Mouse (Mus musculus) liver, embryonic 12.5 days (tissue): Measurements from ENCODE around the gene Tenm3. TPM values are rescaled to one million over a fixed set of nuclear protein-coding genes. Genes with fewer than 3 reads are reported as not detected.

Experiments used
- ATAC-seq: fragments of 200-750 bp; cut with Nextera tagmentation; 2 replicates; pipeline ENCODE4 v1.8.0; 2017; ENCODE audit warnings: moderate number of reproducible peaks, mild to moderate bottlenecking, moderate library complexity
- H3K27ac ChIP-seq: fragments of 300-500 bp; sonication (generic); 2 replicates; pipeline ENCODE4 v1.5.1; 2016; ENCODE audit warnings: mild to moderate bottlenecking
- H3K27me3 ChIP-seq: fragments of 300-500 bp; sonication (generic); replicated peaks from 2 replicates; pipeline ENCODE4 v1.6.1; 2016; ENCODE audit warnings: mild to moderate bottlenecking, moderate library complexity
- H3K36me3 ChIP-seq: fragments of 300-500 bp; sonication (generic); 2 replicates; pipeline ENCODE4 v1.6.1; 2016; ENCODE audit warnings: mild to moderate bottlenecking, moderate library complexity
- H3K4me1 ChIP-seq: fragments of 300-500 bp; sonication (generic); 2 replicates; pipeline ENCODE4 v1.6.1; 2016
- H3K4me2 ChIP-seq: fragments of 300-500 bp; sonication (generic); 2 replicates; pipeline ENCODE4 v1.6.1; 2016; ENCODE audit warnings: mild to moderate bottlenecking, moderate library complexity
- H3K4me3 ChIP-seq: fragments of 300-500 bp; sonication (generic); 2 replicates; pipeline ENCODE4 v1.5.1; 2016; ENCODE audit warnings: mild to moderate bottlenecking, moderate library complexity
- H3K9ac ChIP-seq: fragments of 300-500 bp; sonication (generic); 2 replicates; pipeline ENCODE4 v1.6.1; 2016; ENCODE audit warnings: mild to moderate bottlenecking, moderate library complexity
- H3K9me3 ChIP-seq: fragments of 300-500 bp; sonication (generic); replicated peaks from 2 replicates; pipeline ENCODE4 v1.6.1; 2016; ENCODE audit warnings: mild to moderate bottlenecking, moderate library complexity
- WGBS: fragments of 180-500 bp; shearing (Covaris S2); methylation state at CpG from one replicate; pipeline ENCODE4 v1.1.7; 2016; ENCODE audit not compliant: insufficient replicate concordance; 5-methylcytosine and 5-hydroxymethylcytosine counted together
- polyA plus RNA-seq: library from polyadenylated mRNA; unstranded; fragments of >200 nt; fragmentation: Nextera tagmentation; extraction: Ambion mirVana; gene quantifications from 2 replicates; pipeline ENCODE4 v1.2.1, GENCODE M21; 2016

The Tenm3 gene
- polyA plus RNA-seq, 1 experiment from 2014 or later: 5.3 TPM

DNA sequence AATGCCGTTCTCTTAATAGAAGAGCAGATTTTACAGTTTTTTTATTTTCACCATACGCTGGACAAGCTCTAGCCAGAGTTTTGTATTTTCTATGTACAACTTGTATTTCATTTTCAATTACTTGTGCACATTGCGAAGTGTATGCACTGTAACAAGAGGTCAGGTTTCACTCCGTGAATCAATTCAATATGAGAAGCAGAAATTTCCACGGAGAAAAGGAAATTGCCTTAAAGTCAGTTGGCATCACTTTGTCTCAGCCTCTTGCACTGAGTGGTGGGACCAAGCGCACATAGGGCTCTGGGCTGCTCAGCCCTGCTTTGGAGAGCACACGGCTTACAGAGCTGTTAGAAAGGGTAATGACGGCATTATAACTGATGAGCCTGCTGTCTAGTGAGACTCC lies 41.5 kb downstream of the Tenm3 start:
- H3K4me2 ChIP-seq: no peak overlapping the region
- no peak overlapping the region for H3K27ac ChIP-seq
- no peaks in the 10 kb centered on the region for H3K36me3 ChIP-seq
- H3K4me1 ChIP-seq: no peaks in the 10 kb centered on the region
- 75% methylated on average over 8 of the region's 8 CpGs for WGBS
- no peak overlapping the region for H3K9ac ChIP-seq
- ATAC-seq: no peak
- no peaks in the 10 kb centered on the region for H3K27me3 ChIP-seq
- no peak overlapping the region for H3K4me3 ChIP-seq
- H3K9me3 ChIP-seq: no peaks in the 10 kb centered on the region

DNA sequence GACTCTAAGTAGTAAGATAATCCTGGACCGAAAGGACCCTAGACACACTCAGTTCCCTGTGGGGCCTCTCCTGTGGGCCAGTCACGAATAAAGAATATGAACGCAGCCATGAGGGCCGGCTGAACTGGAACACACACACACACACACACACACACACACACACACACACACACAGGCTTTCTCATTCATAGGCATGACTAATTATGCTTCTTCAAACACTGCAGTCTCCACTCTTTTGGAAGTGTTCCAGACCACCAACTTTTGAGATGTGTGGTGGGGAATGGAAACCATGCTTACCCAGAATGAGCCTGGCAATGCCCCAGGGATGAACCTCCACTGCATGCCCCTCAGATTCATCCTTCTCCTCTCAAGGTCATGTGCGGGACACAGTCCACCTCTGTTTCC lies 45.8 kb downstream of the Tenm3 start:
- no peak overlapping the region for H3K9ac ChIP-seq
- no peaks in the 10 kb centered on the region for H3K9me3 ChIP-seq
- no peak for ATAC-seq
- WGBS: 70% methylated on average over 5 of the region's 5 CpGs
- no peak overlapping the region for H3K4me2 ChIP-seq
- no peak overlapping the region for H3K4me3 ChIP-seq
- no peak overlapping the region for H3K27ac ChIP-seq
- H3K4me1 ChIP-seq: no peaks in the 10 kb centered on the region
- H3K36me3 ChIP-seq: no peaks in the 10 kb centered on the region
- H3K27me3 ChIP-seq: no peaks in the 10 kb centered on the region

DNA sequence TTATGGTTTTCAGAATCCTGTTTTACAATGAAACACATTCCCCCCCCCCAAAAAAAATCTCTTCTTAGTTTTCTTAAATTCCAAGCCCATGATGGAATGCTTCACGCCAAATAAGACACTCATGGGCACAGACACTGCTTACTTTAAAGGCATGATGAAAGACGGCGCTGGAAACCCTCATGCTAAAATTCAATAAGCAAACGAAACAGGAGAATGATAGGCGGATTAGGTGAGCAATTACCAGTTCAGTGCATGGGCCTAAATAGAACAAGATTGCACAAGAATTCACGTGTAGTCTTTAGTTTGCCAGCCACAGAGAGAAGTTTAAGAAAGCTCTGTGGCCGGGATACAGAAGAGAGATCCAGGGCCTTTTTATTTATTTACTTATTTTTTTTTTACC lies 49.5 kb downstream of the Tenm3 start:
- H3K9me3 ChIP-seq: no peaks in the 10 kb centered on the region
- no peak overlapping the region for H3K4me2 ChIP-seq
- H3K4me3 ChIP-seq: no peak overlapping the region
- 61% methylated on average over 7 of the region's 7 CpGs for WGBS
- H3K27ac ChIP-seq: no peak overlapping the region
- no peaks in the 10 kb centered on the region for H3K27me3 ChIP-seq
- H3K9ac ChIP-seq: no peak overlapping the region
- H3K4me1 ChIP-seq: no peaks in the 10 kb centered on the region
- ATAC-seq: no peak
- no peaks in the 10 kb centered on the region for H3K36me3 ChIP-seq

GRCm38 (mm10) chr8:48793729-48794128 lies 50.0 kb downstream of the Tenm3 start:
- Histone ChIP-seq H3K9ac (no peak overlapping the region), H3K9me3 (no peaks in the 10 kb centered on the region), H3K4me3 (no peak overlapping the region), H3K4me1 (no peaks in the 10 kb centered on the region), H3K4me2 (no peak overlapping the region), H3K27ac (no peak overlapping the region), H3K36me3 (no peaks in the 10 kb centered on the region), H3K27me3 (no peaks in the 10 kb centered on the region)
- 83% methylated on average over 8 of the region's 8 CpGs for WGBS
- no peak for ATAC-seq

DNA sequence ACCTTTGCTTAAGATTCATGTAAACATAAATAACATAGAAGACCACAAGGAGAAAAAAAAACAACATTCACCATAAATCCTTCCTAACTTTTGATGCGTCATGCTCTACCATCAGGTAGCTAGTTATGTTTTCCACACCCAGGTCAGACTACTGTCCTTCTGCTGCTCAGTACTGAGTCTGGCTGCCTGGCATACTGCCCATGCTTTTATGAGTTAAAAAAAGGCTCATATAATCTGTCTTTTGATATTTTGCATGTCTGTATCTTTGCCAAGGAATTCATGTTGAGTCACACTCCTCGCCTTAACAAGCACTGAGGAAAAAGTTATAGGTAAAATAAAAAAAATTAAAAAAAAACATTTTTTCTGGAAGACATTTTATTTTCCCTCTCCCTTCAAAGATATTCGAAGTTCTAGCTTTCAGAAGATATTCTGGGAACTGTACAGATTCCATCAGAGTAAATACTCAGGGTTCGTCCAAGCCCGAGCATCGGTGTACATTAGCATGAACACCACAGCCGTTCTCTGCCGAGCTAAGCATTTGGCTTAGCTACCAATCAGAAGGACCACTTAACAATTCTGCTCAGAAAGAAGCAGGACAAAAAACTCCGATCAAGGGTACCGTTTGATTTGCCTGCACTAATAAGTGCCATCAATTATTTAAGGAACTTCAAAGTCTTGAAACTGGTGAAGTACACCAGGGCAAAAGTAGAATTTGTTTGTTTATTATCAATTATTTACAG lies 51.0 kb downstream of the Tenm3 start:
- H3K4me3 ChIP-seq: no peak overlapping the region
- no peaks in the 10 kb centered on the region for H3K4me1 ChIP-seq
- H3K4me2 ChIP-seq: no peak overlapping the region
- no peak for ATAC-seq
- H3K27ac ChIP-seq: no peak overlapping the region
- no peaks in the 10 kb centered on the region for H3K9me3 ChIP-seq
- WGBS: 77% methylated on average over 10 of the region's 10 CpGs
- no peak overlapping the region for H3K9ac ChIP-seq
- H3K36me3 ChIP-seq: no peaks in the 10 kb centered on the region
- H3K27me3 ChIP-seq: no peaks in the 10 kb centered on the region

DNA sequence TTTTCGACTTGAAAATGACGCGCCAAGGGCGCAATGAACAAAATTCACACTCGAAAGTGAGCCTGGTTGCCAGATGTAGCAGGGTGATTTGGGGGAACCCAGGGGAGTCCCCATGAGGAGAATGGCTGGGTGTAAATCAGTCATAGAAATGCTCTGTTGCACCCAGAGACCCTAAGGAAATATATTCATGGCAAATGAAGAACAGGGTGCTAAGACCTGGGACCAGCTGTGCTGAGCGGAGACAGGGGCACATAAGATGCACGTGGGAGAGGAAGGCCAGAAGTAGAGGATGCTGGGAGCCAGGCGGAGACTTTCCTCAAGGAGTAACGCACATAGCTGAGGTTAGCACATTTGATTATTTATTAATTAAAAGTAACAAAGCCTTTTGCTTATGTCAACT lies 60.4 kb downstream of the Tenm3 start:
- Histone ChIP-seq H3K27ac (no peak overlapping the region), H3K4me1 (no peaks in the 10 kb centered on the region), H3K9ac (no peak overlapping the region), H3K4me2 (no peak overlapping the region), H3K27me3 (no peaks in the 10 kb centered on the region), H3K36me3 (no peaks in the 10 kb centered on the region), H3K9me3 (no peaks in the 10 kb centered on the region), H3K4me3 (no peak overlapping the region)
- ATAC-seq: no peak
- WGBS: 76% methylated on average over 9 of the region's 9 CpGs

- Histone ChIP-seq H3K27me3 (no peaks in the 10 kb centered on the region), H3K9ac (no peak overlapping the region), H3K27ac (no peak overlapping the region), H3K9me3 (no peaks in the 10 kb centered on the region), H3K4me3 (no peak overlapping the region), H3K4me1 (no peaks in the 10 kb centered on the region), H3K36me3 (no peaks in the 10 kb centered on the region), H3K4me2 (no peak overlapping the region)
- WGBS: 62% methylated on average over 6 of the region's 6 CpGs
- no peak for ATAC-seq
Observed at GRCm38 (mm10) chr8:48780628-48781027, 63.1 kb downstream of the Tenm3 start.

GRCm38 (mm10) chr8:48779194-48779593 lies 64.6 kb downstream of the Tenm3 start:
- no peak overlapping the region for H3K27ac ChIP-seq
- no peak overlapping the region for H3K4me2 ChIP-seq
- H3K4me3 ChIP-seq: no peak overlapping the region
- no peaks in the 10 kb centered on the region for H3K9me3 ChIP-seq
- no peaks in the 10 kb centered on the region for H3K36me3 ChIP-seq
- ATAC-seq: no peak
- no peaks in the 10 kb centered on the region for H3K4me1 ChIP-seq
- H3K9ac ChIP-seq: no peak overlapping the region
- WGBS: 60% methylated on average over 4 of the region's 4 CpGs
- no peaks in the 10 kb centered on the region for H3K27me3 ChIP-seq

GRCm38 (mm10) chr8:48776081-48776480 lies 67.7 kb downstream of the Tenm3 start:
- Histone ChIP-seq H3K4me1 (no peaks in the 10 kb centered on the region), H3K36me3 (no peaks in the 10 kb centered on the region), H3K27ac (no peak overlapping the region), H3K9ac (no peak overlapping the region), H3K4me3 (no peak overlapping the region), H3K4me2 (no peak overlapping the region), H3K9me3 (no peaks in the 10 kb centered on the region), H3K27me3 (no peaks in the 10 kb centered on the region)
- no peak for ATAC-seq
- 55% methylated on average over 9 of the region's 9 CpGs for WGBS

DNA sequence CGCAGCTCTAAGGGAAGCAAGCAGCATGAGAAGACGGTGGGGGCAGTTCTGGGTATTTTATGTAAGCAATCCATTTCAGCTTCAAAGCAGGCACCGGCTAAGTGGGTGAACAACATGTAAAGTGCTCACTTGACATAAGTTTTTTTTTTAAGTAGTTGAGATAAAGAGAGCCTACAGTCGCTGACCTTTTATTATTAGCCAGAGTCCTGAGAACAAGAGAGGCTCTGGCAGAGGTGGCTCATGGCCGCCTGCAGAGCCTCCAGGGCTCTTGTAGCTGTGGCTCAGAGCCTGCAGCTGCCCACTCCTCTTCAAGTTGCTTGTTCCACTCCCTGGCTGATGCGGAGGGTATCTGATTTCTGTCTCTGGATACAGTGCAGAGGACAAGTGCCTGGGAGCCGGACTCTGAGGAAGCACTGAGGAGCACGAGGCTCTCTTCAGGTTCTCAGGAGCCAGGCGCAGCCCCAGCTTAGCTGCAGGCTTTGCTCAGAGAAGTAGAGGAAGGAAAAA lies 68.2 kb downstream of the Tenm3 start:
- Histone ChIP-seq H3K36me3 (no peaks in the 10 kb centered on the region), H3K4me3 (no peak overlapping the region), H3K9ac (no peak overlapping the region), H3K4me1 (no peaks in the 10 kb centered on the region), H3K27ac (no peak overlapping the region), H3K27me3 (no peaks in the 10 kb centered on the region), H3K9me3 (no peaks in the 10 kb centered on the region), H3K4me2 (no peak overlapping the region)
- WGBS: 26% methylated on average over 9 of the region's 9 CpGs
- no peak for ATAC-seq

- Histone ChIP-seq H3K9ac (no peak overlapping the region), H3K27me3 (no peaks in the 10 kb centered on the region), H3K4me1 (no peaks in the 10 kb centered on the region), H3K4me3 (no peak overlapping the region), H3K9me3 (no peaks in the 10 kb centered on the region), H3K36me3 (no peaks in the 10 kb centered on the region), H3K4me2 (no peak overlapping the region), H3K27ac (no peak overlapping the region)
- WGBS: 66% methylated on average over 4 of the region's 4 CpGs
- no peak for ATAC-seq
Observed at GRCm38 (mm10) chr8:48774837-48775236, 68.9 kb downstream of the Tenm3 start.

GRCm38 (mm10) chr8:48766545-48767234 lies 77.1 kb downstream of the Tenm3 start:
- ATAC-seq: no peak
- H3K4me2 ChIP-seq: no peak overlapping the region
- H3K9ac ChIP-seq: no peak overlapping the region
- no peak overlapping the region for H3K4me3 ChIP-seq
- WGBS: 75% methylated on average over 16 of the region's 16 CpGs
- no peak overlapping the region for H3K27ac ChIP-seq
- H3K36me3 ChIP-seq: no peaks in the 10 kb centered on the region
- no peaks in the 10 kb centered on the region for H3K4me1 ChIP-seq
- H3K27me3 ChIP-seq: no peaks in the 10 kb centered on the region
- H3K9me3 ChIP-seq: no peaks in the 10 kb centered on the region
